Mouse (Mus musculus): ENCODE results near the gene Cfap221. TPM values are rescaled to one million over a fixed set of nuclear protein-coding genes. Genes with fewer than 3 reads are reported as not detected.

Cfap221 gene
- polyA plus RNA-seq (2017; shearing (Covaris generic)) = not detected

- ATAC-seq = no peak
These were observed at the start of gene Cfap221 for GRCm38 (mm10) chr1:119996798-119997581. TSS of gene Cfap221 (minus strand) at chr1:119997234.

GRCm38 (mm10) chr1:120044584-120044983 is 47.5 kb upstream of the Cfap221 start:
- no peak for ATAC-seq

- no peak for ATAC-seq
These were observed 45.4 kb upstream of the Cfap221 start for GRCm38 (mm10) chr1:120042421-120042820.

- no peak for ATAC-seq
These were observed 41.6 kb upstream of the Cfap221 start for GRCm38 (mm10) chr1:120038594-120038993.

- no peak for ATAC-seq
These were observed 40.1 kb upstream of the Cfap221 start for GRCm38 (mm10) chr1:120037021-120037683.

- ATAC-seq = no peak
These were observed 38.5 kb upstream of the Cfap221 start for GRCm38 (mm10) chr1:120035456-120036034.

GRCm38 (mm10) chr1:120034793-120035192 is 37.8 kb upstream of the Cfap221 start:
- ATAC-seq = no peak

- no peak for ATAC-seq
These were observed 36.4 kb upstream of the Cfap221 start for GRCm38 (mm10) chr1:120033469-120033854.

GRCm38 (mm10) chr1:120032804-120033468 is 35.9 kb upstream of the Cfap221 start:
- ATAC-seq = peak; percentile 95

- ATAC-seq = no peak
These were observed 33.4 kb upstream of the Cfap221 start for GRCm38 (mm10) chr1:120030474-120030873.

- ATAC-seq = no peak
These were observed 30.7 kb upstream of the Cfap221 start for GRCm38 (mm10) chr1:120027693-120028092.

- no peak for ATAC-seq
These were observed 28.0 kb upstream of the Cfap221 start for GRCm38 (mm10) chr1:120025050-120025439.

GRCm38 (mm10) chr1:120024331-120025049 is 27.5 kb upstream of the Cfap221 start:
- no peak for ATAC-seq

- ATAC-seq = no peak
These were observed 24.9 kb upstream of the Cfap221 start for GRCm38 (mm10) chr1:120021951-120022350.

GRCm38 (mm10) chr1:120020322-120020897 is 23.4 kb upstream of the Cfap221 start:
- ATAC-seq = no peak

GRCm38 (mm10) chr1:120019428-120019827 is 22.4 kb upstream of the Cfap221 start:
- no peak for ATAC-seq

- no peak for ATAC-seq
These were observed 21.9 kb upstream of the Cfap221 start for GRCm38 (mm10) chr1:120018900-120019299.

- no peak for ATAC-seq
These were observed 19.2 kb upstream of the Cfap221 start for GRCm38 (mm10) chr1:120016240-120016639.

GRCm38 (mm10) chr1:120013111-120013510 is 16.1 kb upstream of the Cfap221 start:
- no peak for ATAC-seq

- no peak for ATAC-seq
These were observed 15.6 kb upstream of the Cfap221 start for GRCm38 (mm10) chr1:120012638-120013037.

GRCm38 (mm10) chr1:120007851-120008588 is 11.0 kb upstream of the Cfap221 start:
- no peak for ATAC-seq

All from inflammation-experienced regulatory T-cells, adult 6 months (primary cell).